Mouse (Mus musculus) kidney, adult 18-20 months (tissue): ENCODE measurements around the gene Dnajb12.

Experiments
- DNase-seq: peaks from one replicate; pipeline ENCODE4 v3.0.0; 2021

The Dnajb12 gene

GRCm38 (mm10) chr10:59920810-59921681, 41.7 kb downstream of the Dnajb12 start:
- DNase-seq, result peak; percentile 86

GRCm38 (mm10) chr10:59923493-59923892, 44.1 kb downstream of the Dnajb12 start:
- DNase-seq, result no peak

- DNase-seq, result no peak
Observed at GRCm38 (mm10) chr10:59924305-59924704, 44.9 kb downstream of the Dnajb12 start.

- no peak for DNase-seq
Observed at GRCm38 (mm10) chr10:59929205-59929604, 49.8 kb downstream of the Dnajb12 start.

- no peak for DNase-seq
Observed at GRCm38 (mm10) chr10:59930996-59931395, 51.6 kb downstream of the Dnajb12 start.

GRCm38 (mm10) chr10:59932521-59932920, 53.2 kb downstream of the Dnajb12 start:
- no peak for DNase-seq

- DNase-seq, result no peak
Observed at GRCm38 (mm10) chr10:59934039-59934438, 54.7 kb downstream of the Dnajb12 start.

- DNase-seq, result no peak
Observed at GRCm38 (mm10) chr10:59936058-59936856, 56.9 kb downstream of the Dnajb12 start.

- DNase-seq, result no peak
Observed at GRCm38 (mm10) chr10:59938662-59939061, 59.3 kb downstream of the Dnajb12 start.

GRCm38 (mm10) chr10:59939081-59939480, 59.7 kb downstream of the Dnajb12 start:
- DNase-seq, result no peak

- DNase-seq, result no peak
Observed at GRCm38 (mm10) chr10:59942281-59942846, 63.0 kb downstream of the Dnajb12 start.

- DNase-seq, result peak; percentile 75
Observed at GRCm38 (mm10) chr10:59942847-59943420, 63.6 kb downstream of the Dnajb12 start.

GRCm38 (mm10) chr10:59943421-59943989, 64.1 kb downstream of the Dnajb12 start:
- peak; percentile 79 for DNase-seq

- no peak for DNase-seq
Observed at GRCm38 (mm10) chr10:59945416-59945815, 66.1 kb downstream of the Dnajb12 start.

- no peak for DNase-seq
Observed at GRCm38 (mm10) chr10:59946362-59946761, 67.0 kb downstream of the Dnajb12 start.

- no peak for DNase-seq
Observed at GRCm38 (mm10) chr10:59947296-59948073, 68.1 kb downstream of the Dnajb12 start.

GRCm38 (mm10) chr10:59948363-59949254, 69.3 kb downstream of the Dnajb12 start:
- no peak for DNase-seq
